Mouse (Mus musculus) neural tube, postnatal 0 days (tissue): ENCODE data around the gene Krtap6-5. TPM values are rescaled to one million over a fixed set of nuclear protein-coding genes. Genes with fewer than 3 reads are reported as not detected.

ENCODE experiments used
- polyA plus RNA-seq: library from polyadenylated mRNA; unstranded; fragments of >200 nt; fragmentation: Nextera tagmentation; extraction: Ambion mirVana; gene quantifications from 2 replicates; pipeline ENCODE4 v1.2.1, GENCODE M21; 2015

The Krtap6-5 gene
- polyA plus RNA-seq, result not detected in 2 replicates

GRCm38 (mm10) chr16:89047783-89048182 is at the start of gene Krtap6-5:
Gene Krtap6-5 (minus strand): TSS chr16:89047883.

DNA sequence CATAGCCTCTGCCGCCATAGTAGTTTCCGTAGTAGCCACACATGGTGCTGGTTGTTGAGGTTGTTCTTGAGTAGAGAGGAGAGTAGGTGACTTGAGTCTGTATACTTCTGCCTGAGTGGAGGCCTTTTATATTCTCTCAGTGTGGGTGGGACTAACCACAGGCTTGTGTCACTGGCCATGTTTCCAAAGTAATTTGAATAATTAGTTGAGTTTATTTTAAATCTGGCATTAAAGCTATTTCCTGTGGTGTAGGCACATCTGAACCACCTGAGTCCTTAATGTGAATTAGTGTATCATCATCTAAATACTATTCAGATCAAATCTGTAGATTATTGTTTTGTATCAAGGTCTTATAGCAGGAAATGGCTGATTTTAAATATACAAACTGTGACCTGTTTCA is 16.2 kb upstream of the Krtap6-5 start, which contains the start of gene 1110025L11Rik:
1110025L11Rik (minus strand) TSS at position 101 of the 400 bp plus-strand sequence.

DNA sequence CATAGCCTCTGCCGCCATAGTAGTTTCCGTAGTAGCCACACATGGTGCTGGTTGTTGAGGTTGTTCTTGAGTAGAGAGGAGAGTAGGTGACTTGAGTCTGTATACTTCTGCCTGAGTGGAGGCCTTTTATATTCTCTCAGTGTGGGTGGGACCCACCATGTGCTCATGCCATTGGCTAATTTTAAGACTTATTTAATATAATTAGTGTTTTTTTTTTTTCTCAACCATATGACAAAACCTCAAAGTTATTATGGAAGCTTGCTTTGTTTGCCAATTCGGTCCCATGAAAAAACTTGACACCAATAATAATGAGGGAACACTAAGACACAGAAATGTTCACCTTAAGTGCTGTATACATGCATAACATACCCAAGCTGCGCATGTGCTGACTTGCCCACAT is 6.3 kb downstream of the Krtap6-5 start, which contains the start of gene Gm10228:
Gm10228 (minus strand) TSS at position 101 of the 400 bp plus-strand sequence.

GRCm38 (mm10) chr16:89031399-89031798 is 16.3 kb downstream of the Krtap6-5 start, which contains the start of gene Krtap6-1:
Gene Krtap6-1 (plus strand): TSS chr16:89031699.

GRCm38 (mm10) chr16:89014984-89015383 is 32.7 kb downstream of the Krtap6-5 start, which contains the start of gene Gm10229:
Gene Gm10229 (plus strand): TSS chr16:89015284.

GRCm38 (mm10) chr16:89010659-89011058 is 37.0 kb downstream of the Krtap6-5 start, which contains the start of gene Krtap22-2:
Gene Krtap22-2 (minus strand): TSS chr16:89010759.

Other genes with a start within 250 kb of the Krtap6-5 start
- not detected in 2 replicates for gene Gm20741, start 235.7 kb downstream of the Krtap6-5 start, polyA plus RNA-seq
- gene Krtap15, start 227.7 kb downstream of the Krtap6-5 start, polyA plus RNA-seq, result not detected in 2 replicates
- gene Krtap14, start 221.7 kb downstream of the Krtap6-5 start, polyA plus RNA-seq, result not detected in 2 replicates
- gene Krtap19-1, start 178.5 kb downstream of the Krtap6-5 start, polyA plus RNA-seq, result not detected in 2 replicates
- gene Krtap19-2, start 173.6 kb downstream of the Krtap6-5 start, polyA plus RNA-seq, result not detected in 2 replicates
- gene Krtap19-3, start 169.8 kb downstream of the Krtap6-5 start, polyA plus RNA-seq, result not detected in 2 replicates
- gene Krtap19-4, start 162.8 kb downstream of the Krtap6-5 start, polyA plus RNA-seq, result not detected in 2 replicates
- gene Krtap19-5, start 151.4 kb downstream of the Krtap6-5 start, polyA plus RNA-seq, result not detected in 2 replicates
- not detected in 2 replicates for gene Krtap19-9b, start 115.6 kb downstream of the Krtap6-5 start, polyA plus RNA-seq
- gene Krtap16-3, start 85.0 kb downstream of the Krtap6-5 start, polyA plus RNA-seq, result not detected in 2 replicates
- gene Krtap22-2, start 37.1 kb downstream of the Krtap6-5 start, polyA plus RNA-seq, result not detected in 2 replicates
- not detected in 2 replicates for gene Gm10229, start 32.6 kb downstream of the Krtap6-5 start, polyA plus RNA-seq
- gene Krtap6-1, start 16.2 kb downstream of the Krtap6-5 start, polyA plus RNA-seq, result not detected in 2 replicates
- not detected in 2 replicates for gene Gm10228, start 6.4 kb downstream of the Krtap6-5 start, polyA plus RNA-seq
- gene 1110025L11Rik, start 16.1 kb upstream of the Krtap6-5 start, polyA plus RNA-seq, result not detected in 2 replicates
- not detected in 2 replicates for gene Krtap6-3, start 36.1 kb upstream of the Krtap6-5 start, polyA plus RNA-seq
- not detected in 2 replicates for gene Gm6358, start 93.0 kb upstream of the Krtap6-5 start, polyA plus RNA-seq
- gene Gm10061, start 103.2 kb upstream of the Krtap6-5 start, polyA plus RNA-seq, result not detected in 2 replicates
- gene Gm9789, start 110.1 kb upstream of the Krtap6-5 start, polyA plus RNA-seq, result not detected in 2 replicates
- gene Gm7735, start 121.6 kb upstream of the Krtap6-5 start, polyA plus RNA-seq, result not detected in 2 replicates
- not detected in 2 replicates for gene 1110057P08Rik, start 126.9 kb upstream of the Krtap6-5 start, polyA plus RNA-seq
- not detected in 2 replicates for gene Krtap20-2, start 158.0 kb upstream of the Krtap6-5 start, polyA plus RNA-seq